Mouse (Mus musculus): ENCODE data around the gene Tfap2e.

Gene Tfap2e

GRCm38 (mm10) chr4:126736001-126736414 is at the start of gene Tfap2e:
Tfap2e (minus strand) TSS chr4:126736240.
- no peak for DNase-seq

GRCm38 (mm10) chr4:126782996-126783395 is 47.0 kb upstream of the Tfap2e start:
- peak; percentile 34 for DNase-seq

DNA sequence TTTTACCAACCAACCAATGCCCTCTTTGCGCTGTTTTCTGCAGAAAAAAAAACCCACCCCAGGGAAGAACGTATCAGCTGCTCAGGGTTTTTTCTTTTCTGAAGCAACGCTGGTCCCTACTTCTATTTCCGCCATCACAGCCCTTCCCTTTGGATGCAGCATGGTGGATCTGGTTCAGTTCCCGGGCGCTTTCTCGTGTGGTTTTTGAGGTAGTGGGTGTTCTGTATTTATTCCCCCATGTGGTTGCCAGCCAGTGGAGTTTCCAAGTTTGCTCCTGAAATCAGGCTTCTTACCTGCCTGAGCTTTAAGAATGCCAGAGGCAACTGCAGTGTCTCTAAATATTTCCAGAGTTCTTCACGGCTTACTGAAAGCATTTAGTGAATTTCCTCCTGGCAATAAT is 46.5 kb upstream of the Tfap2e start:
- DNase-seq: no peak

DNA sequence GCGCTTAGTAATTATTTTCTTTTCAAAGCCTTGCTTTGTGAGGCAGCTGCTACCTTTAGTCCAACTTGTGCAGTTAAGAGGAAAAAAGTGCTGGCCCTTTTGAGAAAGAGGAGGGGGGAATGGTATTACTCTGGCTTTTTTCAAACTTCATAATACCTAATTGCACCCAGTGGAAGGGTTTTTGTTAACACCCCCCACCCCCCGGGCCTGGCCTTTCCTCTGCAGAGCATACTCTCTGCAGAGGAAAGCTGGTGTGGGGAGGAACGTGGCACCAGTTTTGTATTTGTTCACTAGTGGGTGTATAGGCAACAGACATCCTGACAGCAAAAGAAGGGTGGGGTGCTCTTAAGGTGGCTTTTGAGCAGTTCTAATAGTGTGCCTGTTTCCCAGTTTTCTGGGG is 45.8 kb upstream of the Tfap2e start:
- no peak for DNase-seq

DNA sequence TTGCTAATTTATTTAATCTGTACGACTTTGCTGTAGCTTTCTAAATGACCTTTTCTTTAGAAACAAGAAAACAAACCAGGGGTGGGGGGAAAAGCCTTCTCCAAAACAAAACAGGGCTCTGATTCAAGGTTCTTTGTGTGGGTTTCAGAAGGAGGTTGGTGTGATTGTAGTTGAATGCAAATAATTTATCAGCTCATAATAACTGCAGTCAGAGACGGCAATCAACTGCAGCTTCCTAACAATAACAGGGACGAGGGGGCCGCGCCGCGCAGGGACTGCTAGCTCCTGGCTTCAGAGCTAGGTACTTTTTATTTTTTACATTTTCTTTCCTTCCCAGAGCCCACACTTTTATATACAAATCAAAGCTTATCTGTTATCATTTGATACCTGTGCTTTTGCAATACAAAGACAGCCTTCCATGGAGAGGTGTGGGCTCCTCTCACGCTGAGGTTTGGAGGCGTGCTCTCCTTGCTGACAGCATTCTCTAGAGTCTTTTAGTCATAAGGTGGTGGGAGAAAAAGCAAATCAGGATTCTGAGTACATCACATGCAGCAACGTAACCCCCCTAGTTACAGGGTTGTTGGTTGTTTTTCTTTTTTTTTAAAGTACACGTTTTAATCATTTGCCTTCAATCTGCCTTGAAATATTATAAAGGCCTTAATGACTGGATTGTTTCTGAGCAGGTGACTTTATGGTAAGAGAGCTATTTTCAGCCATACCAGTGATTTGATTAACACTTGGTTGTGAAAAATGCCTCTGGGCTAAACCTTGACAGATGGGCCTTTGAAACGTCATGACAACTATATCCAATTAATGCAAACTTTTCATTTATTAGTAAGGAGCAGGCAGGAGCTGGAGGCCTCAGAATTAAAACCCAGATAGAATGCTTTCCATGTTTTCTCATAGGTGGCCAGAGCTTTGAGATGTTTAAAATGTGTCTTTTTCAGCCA is 44.1 kb upstream of the Tfap2e start:
- DNase-seq: no peak

- DNase-seq: no peak
Measured at GRCm38 (mm10) chr4:126779148-126779581, 43.1 kb upstream of the Tfap2e start.

- DNase-seq: no peak
Measured at GRCm38 (mm10) chr4:126775182-126775581, 39.1 kb upstream of the Tfap2e start.

DNA sequence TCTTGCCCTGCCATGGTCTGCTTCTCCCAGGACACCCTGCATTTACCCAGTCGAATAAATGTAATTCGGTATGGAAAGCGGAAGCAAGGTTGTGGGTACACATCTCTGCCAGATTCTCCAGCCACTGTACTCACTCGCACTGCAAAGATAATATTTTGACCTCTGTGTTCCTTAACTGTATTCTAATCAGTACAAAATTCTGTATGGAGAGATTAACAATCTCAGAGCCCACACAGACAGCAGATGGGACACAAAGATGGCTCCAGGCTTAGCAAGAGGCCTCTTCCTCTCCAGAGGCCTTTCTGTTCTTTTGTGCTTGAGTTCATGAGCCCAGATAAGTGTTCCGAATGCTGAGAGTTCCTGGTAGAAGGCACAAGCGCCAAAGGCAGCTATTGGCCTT is 37.8 kb upstream of the Tfap2e start:
- no peak for DNase-seq

GRCm38 (mm10) chr4:126770831-126771230 is 34.8 kb upstream of the Tfap2e start:
- DNase-seq: no peak

DNA sequence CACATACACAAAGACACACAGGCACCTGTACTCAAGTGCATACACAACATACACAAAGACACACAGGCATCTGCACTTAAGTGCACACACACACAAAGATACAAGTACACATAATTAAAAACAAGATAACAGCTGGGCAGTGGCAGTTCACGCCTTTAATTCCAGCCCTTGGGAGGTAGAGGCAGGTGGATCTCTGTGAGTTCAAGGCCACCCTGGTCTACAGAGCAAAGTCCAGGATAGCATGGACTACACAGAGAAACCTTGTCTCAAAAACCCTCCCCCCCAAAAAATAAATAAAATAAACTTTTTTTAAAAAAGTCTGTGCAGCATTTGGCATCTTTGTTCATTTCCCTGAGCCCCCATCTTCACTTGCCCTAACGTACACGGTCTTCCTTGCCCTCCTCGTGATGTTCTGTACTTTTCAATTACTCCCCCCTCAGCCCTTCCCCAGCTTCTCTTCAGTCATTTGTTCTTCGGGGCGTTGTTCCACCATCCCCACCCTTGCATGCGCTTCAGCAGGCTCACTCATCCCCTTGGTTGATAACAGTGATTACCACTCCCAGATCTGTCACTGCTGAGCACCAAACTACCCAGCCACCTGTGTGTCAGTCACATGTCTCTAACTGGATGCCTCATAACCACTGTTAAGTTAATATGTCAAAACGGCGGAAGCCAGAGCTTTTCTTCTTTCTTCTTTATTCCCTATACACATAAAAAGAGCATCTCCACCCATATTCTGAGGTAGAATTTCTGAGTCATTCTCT is 33.9 kb upstream of the Tfap2e start:
- DNase-seq: no peak

DNA sequence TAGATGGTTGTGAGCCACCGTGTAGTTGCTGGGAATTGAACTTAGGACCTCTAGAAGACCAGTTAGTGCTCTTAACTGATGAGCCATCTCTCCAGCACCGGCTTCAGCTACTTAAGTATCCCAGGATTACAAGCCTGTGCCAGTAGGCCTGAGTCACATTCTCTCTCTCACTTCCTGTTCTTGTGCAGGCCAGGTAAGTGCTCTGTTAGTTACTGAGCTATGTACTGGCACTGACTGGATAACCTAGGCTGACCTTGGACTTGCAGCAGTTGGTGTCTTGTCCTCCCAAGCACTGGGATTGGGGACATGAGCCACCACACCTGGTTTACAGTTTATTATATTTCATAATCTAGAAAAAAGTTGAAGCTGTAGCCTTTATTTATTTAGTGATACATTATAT is 27.4 kb upstream of the Tfap2e start:
- no peak for DNase-seq

- DNase-seq: no peak
Measured at GRCm38 (mm10) chr4:126762586-126763359, 26.7 kb upstream of the Tfap2e start.

DNA sequence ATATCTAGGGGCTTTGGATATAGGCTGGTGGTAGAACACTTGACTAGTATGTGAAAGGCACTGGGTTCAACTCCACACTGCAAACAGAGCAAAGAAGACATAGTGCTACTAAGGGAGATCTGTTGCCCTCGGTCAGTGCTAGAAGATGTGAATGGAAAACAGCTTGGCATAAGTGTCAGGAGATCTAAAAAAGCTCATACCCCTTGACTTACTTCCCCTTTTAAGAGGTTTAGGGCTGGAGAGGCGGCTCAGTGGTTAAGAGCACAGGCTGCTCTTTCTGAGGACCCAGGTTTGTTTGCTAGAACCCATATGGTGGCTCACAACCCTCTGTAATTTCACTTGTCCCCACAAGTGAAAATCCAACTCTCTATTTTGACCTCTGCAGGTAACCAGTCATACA is 23.4 kb upstream of the Tfap2e start:
- no peak for DNase-seq

- DNase-seq: no peak
Measured at GRCm38 (mm10) chr4:126758299-126758698, 22.3 kb upstream of the Tfap2e start.

DNA sequence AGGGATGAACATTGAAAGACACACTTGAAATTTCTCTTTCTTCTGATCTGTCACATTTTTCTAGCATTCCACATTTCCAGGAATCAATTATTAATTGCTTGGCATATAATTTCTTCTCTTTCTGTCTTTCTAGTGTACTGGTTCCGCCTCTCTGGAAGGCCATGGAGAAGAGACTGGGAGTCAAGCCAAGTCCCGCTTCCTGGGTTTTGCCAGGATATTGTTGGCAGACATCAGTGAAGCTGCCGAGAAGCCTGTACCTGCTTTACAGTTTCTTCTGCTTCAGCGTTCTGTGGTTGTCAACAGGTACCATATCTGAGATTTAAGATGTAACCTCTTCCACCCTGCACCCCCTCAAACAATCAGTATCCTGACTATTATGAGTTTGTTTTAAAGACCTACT is 20.7 kb upstream of the Tfap2e start:
- peak; percentile 86 for DNase-seq

GRCm38 (mm10) chr4:126754736-126755374 is 18.8 kb upstream of the Tfap2e start:
- DNase-seq: no peak

DNA sequence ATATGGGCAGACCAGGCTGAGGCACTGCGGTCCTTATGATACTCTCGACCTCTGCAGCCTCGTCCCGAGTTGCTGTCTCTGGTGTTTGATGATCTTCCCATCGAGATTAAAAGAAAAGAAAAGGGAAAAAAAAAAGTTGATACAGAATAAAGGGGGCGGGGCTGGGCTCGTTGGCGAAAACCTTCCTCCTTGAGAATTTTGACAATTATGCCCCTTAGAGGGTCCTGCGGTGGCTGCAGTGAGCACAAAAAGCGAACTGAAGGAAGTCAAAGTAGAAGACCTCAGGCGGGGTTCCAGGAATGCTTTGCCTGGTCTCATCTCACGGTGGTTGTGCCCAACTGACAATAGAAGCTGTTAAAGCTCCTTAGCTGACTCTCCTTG is 18.2 kb upstream of the Tfap2e start:
- no peak for DNase-seq

DNA sequence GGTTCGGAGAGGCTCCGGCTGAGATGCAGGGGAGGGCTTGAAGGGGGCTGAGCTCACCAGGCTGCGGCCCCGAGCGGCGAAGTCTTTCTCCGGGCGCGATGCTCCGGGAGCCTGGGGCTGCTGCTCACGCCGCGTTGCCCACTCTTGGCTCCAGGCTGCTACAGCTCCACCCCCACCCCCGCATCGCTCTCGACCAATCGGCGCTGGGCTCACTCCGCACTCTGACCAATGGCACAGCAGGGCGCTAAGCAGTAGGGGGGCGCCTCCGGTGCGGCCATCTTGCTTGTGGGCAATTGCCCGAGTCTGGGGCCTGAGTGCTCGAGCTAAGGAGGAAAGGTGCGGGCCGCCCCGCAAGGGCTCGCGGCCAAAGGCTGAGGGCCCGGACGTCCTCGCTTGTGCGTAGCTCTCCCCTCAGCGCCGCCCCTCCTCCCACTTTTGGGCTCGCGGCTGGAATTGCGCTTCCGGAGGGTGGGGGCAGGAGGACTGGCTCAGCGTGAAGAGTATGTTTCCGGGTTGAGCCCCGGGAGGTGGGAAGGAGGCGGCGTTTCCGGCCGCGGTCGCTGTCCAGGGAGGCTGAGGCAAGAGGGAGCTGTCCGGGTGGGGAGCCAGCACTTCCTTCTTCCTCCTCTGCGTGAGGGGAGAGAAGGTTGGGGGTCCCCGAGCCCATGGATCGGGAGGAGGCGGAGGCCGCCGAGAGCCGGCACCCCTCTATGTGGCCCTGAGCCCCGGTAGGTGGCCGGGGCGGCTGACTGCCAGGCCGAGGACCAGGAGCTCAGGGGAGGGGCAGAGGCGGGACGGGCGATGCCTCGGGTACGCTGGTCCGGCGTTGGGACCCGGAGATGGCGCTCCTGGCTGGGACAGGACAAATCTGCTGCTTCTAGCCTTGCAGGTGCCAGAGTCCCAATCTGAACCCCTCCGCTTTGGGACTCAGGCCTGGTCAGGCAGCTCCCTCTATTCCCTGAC is 17.5 kb upstream of the Tfap2e start, which contains the start of the genes Ncdn and AU040320:
Gene Ncdn, minus strand, starts transcription at position 171 of the 963 bp plus-strand sequence.
Gene AU040320, plus strand, starts transcription at position 277 of the 963 bp plus-strand sequence.
- peak; percentile 99 for DNase-seq

DNA sequence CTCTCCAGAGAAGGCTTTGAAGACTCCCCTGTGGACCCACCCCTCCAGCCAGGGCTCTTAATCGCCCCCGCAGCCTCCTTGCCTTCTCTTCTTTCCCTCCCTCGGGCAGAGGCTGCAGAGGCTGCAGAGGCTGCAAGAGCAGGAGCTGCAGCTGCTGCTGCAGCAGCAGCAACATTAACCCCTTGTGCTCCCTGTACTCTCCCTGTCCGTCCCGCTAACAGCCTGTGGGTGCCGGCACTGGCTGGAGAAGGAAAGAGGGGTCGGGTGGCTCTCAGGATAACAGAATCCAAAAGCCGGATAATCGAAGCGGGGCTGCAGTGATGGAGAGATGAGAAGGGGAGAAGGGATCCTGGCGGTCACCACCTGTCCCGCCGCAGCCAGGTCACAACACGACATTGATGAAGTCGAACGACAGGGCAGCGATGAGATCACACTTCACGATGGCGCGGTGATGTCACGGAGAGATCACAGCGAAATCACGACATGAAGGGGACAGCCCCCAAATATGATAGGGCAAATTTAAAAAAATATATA is 16.6 kb upstream of the Tfap2e start:
- peak; percentile 65 for DNase-seq

- DNase-seq: peak; percentile 56
Measured at GRCm38 (mm10) chr4:126752024-126752607, 16.1 kb upstream of the Tfap2e start.
